Mouse (Mus musculus): ENCODE results near the gene Osr1.

The Osr1 gene

DNA sequence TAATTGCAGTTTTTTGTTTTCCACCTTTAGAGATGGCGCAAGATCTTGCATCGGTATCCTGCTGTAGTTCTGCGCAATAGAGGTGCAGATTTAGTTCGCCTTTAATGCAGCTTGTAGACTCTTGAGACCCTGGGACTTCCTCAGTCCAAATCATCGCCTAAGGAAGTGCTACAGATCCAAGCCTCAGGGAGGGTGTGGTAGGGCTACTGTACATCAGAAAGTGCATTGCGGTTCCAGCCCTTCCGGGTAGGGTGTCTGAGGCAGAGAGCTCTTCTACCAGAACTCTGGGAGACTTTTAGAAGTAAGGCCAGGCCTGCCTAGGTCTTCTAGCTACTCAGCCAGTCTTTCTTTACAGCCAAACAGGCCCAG is 15.2 kb downstream of the Osr1 start:
- DNase-seq (ENCODE audit: low spot score): no peak

DNA sequence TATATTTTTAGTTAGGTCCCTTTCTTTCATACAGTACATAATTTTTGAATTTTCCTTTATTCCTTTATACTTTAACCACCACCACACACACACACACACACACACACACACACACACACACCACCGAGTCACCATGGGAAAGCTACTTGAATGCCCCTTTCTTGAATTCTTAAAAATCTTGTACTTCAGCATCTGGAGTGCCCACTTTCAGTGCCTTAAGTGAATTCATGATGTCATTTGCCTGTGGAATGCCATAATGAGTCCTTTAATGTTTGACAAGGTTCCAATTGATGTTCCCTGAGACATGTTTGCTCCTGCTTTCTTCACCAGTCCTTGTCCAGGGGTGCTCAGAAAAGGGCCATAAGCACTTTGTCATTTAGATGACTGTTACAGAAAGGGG is 17.8 kb downstream of the Osr1 start:
- DNase-seq (ENCODE audit: low spot score): no peak

DNA sequence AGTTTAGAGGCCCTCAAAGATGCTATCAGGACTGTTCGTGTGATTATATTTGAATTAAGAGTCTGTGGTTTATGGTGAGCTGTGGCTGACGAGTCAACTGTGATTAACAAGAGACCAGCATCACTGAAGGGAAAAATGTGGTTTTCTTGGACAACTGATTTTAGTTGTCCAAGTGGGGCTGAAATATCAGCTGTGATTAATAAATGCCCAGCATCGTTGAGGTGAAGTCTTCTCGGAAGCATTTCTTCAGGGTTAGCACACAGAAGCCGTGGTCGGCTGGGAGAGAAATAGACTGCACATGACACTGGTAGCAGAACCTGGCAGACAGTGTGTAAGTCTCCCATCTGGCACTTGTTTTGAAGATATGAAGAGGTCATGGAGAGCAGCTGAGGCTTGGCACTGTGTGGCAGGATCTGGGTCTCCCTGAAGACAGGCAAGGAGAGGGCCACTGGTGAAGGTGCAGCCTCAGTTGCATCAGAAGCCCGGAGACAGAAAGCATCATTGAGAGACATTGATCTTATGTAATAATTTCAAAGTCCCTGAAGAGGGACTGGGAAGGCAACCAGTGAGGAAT is 19.7 kb downstream of the Osr1 start:
- no peak for DNase-seq (ENCODE audit: low spot score)

DNA sequence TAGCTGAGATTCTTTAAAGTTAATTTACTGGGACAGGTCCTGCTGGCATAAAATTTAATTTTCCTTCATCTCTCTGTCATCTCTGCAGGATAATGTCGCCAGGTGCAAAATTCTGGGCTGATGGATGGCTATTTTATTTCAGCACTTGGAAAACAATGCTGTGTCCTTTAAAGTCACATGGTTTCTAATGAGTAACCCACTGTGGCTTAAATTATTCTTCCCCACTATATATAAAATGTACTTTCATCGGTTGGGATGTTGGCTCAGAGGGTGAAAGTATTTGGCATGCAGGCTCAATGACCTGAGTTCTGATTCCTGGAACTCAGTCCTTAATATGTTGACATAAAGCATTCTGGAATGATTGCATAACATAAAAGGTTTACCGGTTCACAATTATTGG is 21.2 kb downstream of the Osr1 start:
- DNase-seq (ENCODE audit: low spot score): no peak

DNA sequence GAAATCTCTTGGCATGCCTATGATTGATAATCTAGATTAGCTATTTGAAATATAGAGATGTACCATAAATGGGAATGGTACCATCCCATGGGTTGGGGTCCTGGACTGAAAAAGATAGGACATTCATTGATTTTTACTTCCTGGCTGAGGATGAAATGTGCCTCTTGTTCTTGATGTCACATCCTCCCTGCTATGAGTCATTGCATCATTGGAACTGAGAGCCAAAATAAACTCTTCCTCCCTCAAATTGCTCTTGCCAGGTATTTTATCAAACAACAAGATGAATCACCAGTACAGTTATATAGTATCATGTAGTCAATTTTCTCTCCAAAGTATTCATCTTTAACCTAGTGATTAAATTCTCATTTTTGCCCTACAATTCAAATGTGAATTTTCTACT is 28.3 kb downstream of the Osr1 start:
- no peak for DNase-seq (ENCODE audit: low spot score)

Data from embryo, embryonic 10.5 days (tissue).